Mouse (Mus musculus): ENCODE measurements at regions not wholly inside any gene's neighbourhood (a gene's known extent, or its start where the extent isn't known, plus 50 kb on each side); places are given as distances from the start of the nearest gene placed in this dataset.

DNA sequence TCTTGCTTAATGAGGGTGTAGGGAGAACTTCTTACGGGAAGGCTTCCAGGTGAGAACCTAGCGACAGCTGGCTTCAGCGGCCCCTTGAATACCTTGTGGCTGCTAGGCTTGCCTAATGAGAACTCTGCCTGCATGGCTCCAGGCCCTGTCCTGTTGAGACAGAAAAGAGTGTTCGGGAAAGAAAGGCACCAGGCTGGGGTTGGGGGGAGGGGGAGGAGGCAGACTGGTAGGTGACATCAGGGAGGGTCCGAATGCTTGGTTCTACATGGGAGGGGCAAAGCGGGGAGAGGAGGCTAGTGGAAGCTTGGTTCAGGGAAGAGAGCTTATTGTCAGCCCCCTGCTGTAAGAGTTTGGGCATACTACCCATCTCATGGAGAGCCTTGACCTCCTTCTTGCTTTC lies 1164.9 kb upstream of the A1bg start:
- TF ChIP-seq CTCF (IDR thresholded peaks at IDR 0.05; ENCODE audit: borderline replicate concordance, control insufficient read depth, extremely low read depth, insufficient read depth, low read length, poor library complexity), result no peak
- no peak for TF ChIP-seq POLR2A (IDR thresholded peaks at IDR 0.05; ENCODE audit: control insufficient read depth, extremely low read depth, insufficient read depth, low read length, poor library complexity)
